Mouse (Mus musculus): ENCODE data around the gene Abcc6.
A peak's percentile ranks its signal among the peaks of the same experiment; 100 is the strongest.
"Not testable (repeated sequence)": the region's sequence is repeated elsewhere in the genome, so short reads cannot be mapped to it uniquely, and the experiment has no call there.

The Abcc6 gene

DNA sequence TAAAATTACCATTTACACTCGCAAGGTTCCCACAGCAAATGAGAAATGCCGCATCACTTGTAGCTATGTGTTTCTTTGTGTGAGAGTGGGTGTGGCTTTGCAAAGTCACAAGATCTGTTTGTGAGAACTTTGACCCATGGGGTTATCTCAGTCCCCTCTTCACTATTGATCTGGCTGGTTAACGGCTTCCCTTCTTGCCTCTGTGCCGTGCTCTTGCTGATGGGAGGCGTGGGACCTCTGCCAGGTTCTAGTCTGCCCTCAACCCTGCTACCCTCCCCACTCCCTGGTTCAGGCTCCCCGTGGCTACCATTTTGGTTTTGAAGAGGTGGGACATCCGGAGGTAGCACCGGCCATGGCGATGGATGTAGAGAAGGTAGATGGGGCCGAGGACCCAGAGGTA, 1.4 kb downstream of the Abcc6 start:
- DNase-seq (ENCODE audit: low spot score in 2 of 2), result no peak

DNA sequence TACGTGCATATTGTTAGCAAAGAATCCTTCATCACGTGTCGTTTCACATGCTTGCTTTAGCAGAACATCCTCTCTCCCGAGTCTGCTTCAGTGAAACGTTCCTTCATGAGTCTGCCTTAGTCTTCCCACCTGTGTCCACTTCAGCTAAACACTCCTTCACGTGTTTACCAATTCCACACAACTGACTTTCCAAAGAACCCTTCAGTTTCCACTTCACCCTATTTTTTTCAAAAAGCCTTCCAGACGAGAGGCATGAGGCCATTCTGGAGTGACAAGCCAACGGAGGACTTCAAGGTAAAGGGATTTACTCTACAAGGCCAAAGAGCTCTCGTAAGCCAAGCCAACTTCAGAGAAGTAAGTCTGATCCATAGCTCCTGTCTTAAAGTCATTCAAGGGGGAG, 4.7 kb downstream of the Abcc6 start:
- DNase-seq (ENCODE audit: low spot score in 2 of 2), result no peak

DNA sequence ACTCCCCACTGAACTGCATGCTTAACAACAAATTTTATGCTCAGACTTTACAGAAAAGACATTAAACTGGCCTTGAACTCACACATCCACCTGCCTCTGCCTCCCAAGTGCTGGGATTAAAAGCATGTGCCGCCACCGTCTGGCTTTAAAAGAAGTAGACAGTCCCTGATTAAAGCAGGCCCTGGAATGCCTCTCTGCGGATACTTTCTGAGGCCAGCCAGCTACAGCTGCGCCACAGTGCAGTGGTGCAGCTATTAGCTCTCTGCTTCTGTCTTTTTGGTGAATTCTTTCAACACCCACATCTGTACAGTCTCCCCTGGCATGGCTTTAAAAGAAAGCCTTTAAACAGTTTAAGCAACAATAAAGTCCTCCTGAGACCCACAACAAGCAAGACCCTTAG, 8.2 kb downstream of the Abcc6 start:
- no peak for DNase-seq (ENCODE audit: low spot score in 2 of 2)

DNA sequence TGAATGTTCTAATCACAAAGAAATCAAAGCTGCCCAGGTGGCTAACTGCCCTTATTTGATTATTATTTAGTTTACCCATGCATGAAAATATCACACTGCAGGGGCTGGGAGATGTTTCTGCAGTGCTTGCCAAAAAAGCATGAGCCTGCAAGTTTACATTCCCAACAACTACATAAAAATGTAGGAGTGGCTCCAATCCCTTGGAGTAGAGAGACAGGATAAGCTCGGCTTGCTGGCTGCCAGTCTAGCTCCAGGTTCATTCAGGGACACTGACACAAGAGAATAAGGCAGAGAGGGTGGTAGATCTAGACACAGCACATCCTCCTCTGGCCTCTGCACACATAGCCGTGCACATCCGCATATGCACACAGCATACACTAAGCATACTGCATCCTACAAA, 10.5 kb downstream of the Abcc6 start:
- DNase-seq (ENCODE audit: low spot score in 2 of 2), result no peak

DNA sequence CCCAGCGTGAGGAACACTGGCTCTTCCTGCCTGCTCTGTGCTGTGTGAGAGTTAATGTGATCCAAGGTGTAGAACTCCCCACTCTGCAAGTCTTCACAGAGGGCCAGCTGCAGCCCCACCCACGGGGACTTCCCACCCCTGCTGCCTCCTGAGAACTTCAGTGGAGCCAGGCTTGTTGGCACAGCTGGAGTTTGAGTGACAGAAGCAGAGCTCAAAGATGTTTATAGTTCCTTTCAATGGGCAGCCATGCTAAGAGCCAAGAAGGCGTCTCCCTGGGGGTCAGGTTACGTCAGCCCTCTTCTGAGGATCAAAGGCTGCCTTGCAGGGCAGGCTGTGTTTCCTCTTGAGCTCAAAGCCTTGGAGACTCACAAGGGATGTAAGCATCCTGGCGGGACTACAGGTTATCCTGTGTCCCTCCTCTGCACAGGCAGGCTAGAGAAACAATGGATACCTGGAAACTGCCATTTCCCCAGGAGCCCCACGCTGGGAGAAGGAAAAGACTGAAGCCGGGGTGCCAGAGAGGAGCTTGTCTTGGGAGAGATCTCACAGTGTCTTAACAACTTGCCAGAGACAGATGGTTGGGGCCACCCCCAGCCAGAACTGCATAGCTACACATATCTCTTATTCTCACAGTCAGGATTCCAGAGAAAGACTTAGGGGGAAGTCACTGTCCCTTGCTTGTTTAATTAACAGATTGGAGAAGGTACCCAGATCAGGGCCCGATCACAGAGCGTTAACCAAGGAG, 16.7 kb downstream of the Abcc6 start:
- DNase-seq (ENCODE audit: low spot score in 2 of 2), result no peak

DNA sequence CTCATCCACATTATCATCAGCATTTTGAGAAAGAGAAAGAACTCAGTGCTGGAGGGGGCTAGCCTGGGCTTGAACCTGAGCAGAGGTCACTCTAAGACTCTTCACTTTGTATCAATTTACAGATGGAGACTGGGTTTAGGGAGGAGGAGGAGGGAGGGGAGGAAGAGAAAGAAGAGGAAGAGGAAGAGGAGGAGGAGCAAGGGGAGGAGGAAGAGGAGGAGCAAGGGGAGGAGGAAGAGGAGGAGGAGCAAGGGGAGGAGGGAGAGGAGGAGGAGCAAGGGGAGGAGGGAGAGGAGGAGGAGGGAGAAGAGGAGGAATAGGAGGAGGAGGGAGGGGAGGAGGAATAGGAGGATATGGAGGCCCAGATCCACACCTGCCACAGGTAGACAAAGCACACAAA, 18.0 kb downstream of the Abcc6 start:
- no peak for DNase-seq (ENCODE audit: low spot score in 2 of 2)

DNA sequence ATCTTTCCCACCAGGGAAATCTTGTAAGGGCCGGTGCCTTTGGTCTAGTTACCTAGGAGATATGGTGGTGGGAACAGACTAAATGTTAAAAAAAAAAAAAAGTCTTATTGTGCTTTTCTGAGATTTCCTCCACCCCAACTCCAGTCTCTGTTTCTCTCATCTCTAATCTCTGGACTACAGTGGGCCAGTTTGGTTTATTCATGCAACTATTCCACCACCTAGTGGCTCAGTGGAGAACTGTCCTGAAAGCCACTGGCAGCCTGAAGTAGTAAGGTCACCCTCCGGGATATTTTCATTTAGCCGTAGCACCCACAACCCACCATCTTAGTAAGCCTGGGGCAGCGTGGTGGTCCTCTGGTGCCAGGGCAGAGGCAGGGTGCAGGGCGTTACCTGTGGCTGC, 20.5 kb downstream of the Abcc6 start:
- DNase-seq (ENCODE audit: low spot score in 2 of 2), result peak in 1 of 2 experiments; percentile 26

DNA sequence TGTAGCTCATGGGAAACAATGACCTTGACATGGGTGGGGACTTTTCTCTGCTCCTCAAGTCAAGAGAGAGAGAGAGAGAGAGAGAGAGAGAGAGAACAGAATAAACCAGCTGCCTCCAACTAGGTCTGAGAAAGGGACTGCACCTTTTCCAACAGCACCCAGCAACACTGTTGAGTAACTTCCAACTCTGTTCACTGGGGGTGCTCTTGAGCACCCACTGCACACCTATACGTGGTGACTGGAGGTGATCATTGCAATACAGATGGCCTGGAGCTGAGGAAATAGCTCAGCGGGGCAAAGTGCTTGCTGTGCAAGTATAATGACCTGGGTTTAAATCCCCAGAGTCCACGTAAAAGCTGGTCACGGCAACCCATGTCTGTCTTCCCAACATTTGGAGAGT, 27.4 kb downstream of the Abcc6 start:
- DNase-seq (ENCODE audit: low spot score in 2 of 2), result no peak

DNA sequence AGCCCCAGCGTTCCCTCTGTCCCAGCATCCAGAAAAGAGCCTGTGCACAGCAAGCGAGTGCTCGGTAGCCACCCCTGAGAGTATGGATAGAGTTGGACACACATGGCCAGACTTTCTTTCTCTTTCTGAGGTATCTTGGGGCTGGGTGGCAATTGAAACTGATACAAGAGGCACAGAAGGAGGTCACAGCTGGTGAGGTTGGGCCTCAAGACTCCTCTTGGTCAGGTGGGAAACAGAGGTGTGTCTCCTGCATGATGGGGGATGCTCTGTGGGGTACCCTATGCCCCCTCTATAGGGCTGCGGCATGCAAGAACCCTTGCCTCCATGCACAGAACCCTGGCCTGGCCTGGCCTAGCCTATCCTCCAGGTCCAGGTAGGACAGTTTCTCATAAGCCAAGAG, 29.5 kb downstream of the Abcc6 start:
- no peak for DNase-seq (ENCODE audit: low spot score in 2 of 2)

DNA sequence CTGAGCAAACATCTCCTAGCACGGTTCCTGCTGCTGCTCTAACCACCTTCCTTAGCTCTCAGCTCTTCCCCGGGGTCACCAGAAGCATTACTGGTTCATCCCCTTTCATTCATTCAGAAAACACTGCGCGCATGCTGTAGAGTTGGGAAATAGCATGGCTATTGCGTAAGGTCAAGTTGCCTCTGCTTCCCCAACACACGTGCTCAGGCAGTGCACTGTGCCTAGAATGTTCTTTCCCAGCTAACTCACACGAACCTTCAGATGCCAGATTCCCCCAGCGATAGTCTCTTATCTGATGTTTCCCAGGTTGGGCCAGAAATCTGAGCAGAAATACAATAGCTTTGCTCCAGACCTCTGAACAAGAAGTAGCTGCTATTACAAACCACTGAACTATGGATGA, 37.6 kb downstream of the Abcc6 start:
- no peak for DNase-seq (ENCODE audit: low spot score in 2 of 2)

DNA sequence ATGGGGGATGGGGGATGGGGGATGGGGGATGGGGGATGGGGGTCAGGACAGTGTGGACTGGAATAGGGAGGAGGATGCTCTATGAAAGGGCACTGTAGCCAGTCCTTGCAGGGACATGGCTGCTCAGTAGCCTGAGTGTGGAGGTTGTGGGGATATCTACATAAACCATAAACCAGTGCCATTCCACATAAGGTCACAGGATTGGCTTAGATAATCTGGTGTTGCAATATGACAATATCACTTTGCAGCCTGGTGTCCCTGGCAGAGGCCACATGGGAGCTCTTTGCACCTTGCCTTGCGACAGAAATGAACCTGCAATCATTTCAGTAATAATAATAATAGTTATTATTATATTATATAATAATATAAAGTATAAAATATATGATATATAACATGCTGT, 41.8 kb downstream of the Abcc6 start:
- no peak for DNase-seq (ENCODE audit: low spot score in 2 of 2)

DNA sequence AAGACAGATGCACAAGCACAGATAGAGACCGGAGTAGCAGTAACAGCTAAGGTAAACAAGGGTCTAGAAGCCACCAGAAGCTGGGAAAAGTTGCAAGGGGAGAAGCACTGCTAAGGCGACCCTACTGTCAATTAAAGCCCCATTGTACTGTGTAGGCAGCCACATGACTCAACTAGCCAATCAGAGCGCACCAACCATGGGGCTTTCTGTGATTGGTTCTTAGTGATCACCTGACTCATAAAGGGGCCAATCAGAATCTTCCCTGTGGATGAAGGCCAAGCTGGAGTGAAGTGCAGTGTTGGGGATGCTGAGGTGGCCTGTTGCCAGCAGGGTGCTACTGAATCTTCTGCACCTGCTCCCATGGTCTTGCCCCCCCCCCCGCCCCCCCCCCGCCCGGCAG, 43.2 kb downstream of the Abcc6 start:
- DNase-seq (ENCODE audit: low spot score in 2 of 2), result no peak

DNA sequence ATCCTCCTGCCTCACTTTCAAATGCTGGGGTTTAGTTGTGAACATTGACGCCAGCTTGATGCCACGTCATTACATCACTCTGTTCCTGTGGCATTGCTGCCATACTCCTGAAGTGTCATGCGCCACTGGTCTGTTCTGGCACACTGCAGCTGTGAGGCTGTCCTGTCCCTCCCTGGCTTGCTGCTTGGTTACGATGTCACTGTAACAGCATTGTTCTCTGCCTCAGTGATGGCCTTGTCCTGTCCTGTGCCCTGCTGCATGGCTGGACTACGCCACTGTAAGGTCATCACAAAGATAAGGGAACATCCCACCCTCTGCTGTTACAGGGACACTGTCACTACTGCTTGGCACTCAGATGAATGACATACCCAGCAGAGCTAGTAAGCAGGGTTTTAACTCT, 48.5 kb downstream of the Abcc6 start:
- DNase-seq (ENCODE audit: low spot score in 2 of 2), result no peak

DNA sequence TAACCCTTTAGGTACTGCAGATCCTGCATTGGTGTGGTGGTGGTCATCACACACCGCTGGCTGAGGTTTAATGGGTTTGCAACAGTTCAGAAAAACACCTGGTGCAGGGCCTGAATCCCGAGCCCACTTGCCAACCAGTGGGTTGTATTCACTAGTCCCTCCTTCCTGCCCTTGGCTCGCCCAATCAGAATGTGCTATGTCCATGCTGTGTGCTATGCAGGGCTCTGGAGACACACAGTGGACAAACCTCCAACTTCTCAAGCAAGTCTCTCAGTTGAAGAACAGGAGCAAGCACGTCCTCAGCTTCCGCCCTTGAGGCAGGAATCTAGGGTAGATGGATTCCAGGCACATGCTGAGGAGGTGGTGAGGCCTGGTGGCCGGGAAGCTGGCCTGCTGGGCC, 55.6 kb downstream of the Abcc6 start:
- DNase-seq (ENCODE audit: low spot score in 2 of 2), result no peak

DNA sequence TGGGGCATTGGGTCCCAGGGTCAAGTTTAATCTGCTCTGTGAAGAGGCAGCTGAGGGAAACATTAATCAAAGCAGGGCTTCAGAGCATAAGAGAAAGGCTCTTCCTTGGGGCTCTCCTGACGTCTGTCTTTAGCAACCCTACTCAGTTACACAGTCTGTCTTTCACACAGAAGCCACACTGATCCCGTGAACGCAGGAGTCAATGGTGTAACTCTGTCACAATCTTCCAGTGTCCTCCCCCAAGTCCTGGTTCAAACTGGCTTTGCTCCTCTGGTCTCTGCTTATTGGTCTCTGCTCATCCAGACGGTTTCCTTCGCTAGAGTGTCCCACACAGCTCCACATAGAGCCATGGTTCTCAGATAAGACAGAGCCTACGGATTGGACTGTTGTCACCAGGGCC, 56.0 kb downstream of the Abcc6 start:
- no peak for DNase-seq (ENCODE audit: low spot score in 2 of 2)

DNA sequence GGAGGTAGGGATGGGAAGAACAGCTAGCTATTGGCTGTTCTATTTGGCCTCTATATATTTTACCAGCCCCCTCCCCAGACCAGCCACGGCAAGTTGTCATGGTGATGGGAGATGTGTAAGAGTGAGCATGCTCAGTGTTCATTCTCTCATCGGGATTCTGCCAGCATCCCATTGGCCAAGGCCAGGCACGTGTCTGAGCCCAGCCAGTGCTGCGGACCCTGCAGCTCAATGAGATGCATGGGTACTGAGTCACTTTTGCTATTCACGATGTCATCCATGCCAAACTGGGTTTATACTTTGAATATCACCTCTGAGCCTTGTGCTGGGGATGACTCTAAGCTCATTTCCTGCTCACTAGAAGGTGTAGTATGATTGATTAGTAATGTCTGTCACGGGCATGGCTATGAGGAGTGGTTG, 56.8 kb downstream of the Abcc6 start:
- DNase-seq (ENCODE audit: low spot score in 2 of 2), result no peak

DNA sequence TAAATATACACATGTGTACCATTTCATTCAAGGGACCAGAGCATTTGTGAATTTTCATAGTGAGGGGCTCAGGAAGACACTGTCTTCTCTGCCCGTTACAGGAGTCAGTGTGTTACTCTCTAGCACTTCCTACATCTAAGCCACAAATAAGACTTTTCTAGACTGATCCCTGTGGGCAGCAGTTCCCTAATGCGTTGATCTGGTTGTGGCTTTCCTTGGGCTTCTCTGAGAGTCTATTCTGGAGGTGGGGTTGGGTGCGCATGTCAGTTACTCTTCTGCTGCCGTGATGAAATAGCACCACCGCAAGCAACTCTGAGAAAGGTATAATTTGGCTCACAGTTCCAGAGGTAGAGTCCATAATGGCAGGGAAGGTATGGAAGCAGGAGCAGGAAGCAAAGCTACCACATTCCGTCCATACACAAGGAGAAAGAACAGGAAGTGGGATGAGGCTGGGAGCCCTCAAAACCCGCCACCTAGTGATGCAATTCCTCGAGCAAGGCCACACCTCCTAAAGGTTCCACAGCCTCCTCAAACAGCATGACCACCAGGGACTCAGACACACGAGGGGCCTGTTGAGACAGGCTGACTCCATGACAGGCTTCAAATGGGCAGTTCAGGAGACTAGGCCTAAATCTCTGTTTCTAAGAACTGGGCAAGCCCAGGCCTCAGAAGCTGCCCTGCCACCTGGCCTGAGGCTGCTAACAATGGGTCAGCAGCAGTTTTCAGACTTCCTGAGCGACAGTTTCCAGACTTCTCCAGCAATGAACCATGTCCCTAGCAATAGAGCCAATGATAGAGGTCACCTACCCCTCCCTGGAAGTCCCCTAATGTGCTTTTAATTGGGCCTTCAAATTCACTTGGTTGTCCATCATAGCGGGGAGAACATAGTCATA, 58.0 kb downstream of the Abcc6 start:
- DNase-seq (ENCODE audit: low spot score in 2 of 2), result no peak

DNA sequence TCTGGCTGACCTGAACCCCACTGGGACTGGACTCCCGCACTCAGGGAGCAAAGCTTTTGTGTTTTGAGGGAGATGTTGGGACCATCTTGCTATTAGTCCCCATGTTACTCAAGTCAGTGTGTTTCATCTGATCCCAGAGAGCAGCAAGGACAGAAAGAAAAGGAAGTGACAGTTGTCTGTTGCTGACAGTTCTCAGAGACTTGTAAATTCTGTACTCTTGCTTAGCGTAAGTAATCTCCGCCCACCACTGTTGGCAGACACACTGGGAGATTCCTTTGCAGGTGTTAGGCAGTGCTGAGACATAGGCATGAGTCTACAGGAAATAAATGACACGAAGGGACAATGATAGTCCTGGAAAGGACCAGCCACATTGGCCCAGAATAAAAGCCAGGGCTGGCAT, 73.5 kb downstream of the Abcc6 start:
- no peak for DNase-seq (ENCODE audit: low spot score in 2 of 2)

DNA sequence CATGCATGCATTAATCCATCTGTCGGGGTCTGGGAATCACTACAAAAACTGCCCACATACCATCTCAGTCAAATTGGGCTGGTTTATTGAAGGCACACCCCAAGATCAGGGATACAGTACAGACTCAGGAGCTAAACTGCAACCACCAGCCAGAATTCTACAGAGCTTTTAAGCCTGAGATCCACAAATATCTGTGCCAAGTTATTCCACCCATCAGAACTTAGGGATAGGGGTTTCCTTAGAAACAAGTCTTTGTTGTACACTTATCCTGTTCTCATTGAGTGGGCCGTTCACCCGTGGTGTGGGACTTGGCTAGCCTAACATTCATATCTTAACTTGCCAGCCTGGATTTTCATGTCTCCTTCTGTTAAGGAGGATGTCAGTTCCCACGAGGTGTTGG, 81.0 kb downstream of the Abcc6 start:
- DNase-seq (ENCODE audit: low spot score in 2 of 2), result no peak

DNA sequence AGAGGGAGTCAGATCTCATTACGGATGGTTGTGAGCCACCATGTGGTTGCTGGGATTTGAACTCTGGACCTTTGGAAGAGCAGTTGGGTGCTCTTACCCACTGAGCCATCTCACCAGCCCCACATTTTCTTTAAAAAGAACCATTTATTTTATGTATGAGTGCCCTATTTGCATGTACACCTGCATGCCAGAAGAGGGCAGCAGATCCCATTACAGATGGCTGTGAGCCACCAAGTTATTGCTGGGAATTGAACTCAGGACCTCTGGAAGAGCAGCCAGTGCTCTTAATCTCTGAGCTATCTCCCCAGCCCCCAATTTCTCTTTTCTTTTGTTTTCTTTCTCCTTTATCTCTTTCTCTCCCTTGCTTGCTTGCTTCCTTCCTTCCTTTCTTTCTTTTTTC, 86.8 kb downstream of the Abcc6 start:
- DNase-seq (ENCODE audit: low spot score in 2 of 2), result not testable (repeated sequence)

DNA sequence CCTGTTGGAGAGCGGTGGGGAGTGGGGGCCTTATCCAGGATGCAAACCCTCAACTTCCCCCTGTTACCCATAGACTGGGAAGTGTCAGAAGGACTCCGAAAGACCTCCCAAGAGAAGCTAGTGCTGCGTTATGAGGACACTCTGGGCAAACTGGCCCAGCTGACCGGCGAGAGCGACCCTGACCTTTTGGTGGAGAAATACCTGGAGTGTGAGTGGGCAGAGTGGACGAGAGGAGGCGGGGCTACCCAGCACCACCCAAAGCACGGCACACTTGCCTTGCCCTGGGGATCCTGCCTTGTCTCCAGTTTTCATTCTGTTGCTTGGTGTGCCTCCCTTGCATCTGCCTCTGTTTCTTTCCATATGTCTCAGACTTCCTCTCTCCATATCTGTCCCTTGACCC, 88.1 kb downstream of the Abcc6 start:
- no peak for DNase-seq (ENCODE audit: low spot score in 2 of 2)

DNA sequence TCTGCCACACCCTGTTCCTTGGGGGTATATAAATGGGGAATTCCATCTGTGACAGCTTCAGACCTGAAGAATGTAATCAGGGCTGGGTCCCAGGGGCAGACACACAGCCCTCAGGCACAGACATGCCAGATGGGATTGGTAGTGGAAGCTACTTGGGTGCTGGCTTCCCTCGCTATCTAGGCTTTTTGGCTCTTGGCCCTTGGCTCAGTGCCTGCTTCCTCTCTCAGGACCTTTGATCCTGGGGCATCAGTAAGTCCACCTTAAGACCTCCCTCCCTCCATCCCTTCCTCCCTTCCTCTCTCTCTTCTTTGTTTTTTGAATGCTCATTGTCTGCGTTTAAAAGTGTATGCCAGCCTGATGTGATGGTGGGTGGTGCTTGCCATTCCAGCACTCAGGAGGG, 90.3 kb downstream of the Abcc6 start:
- DNase-seq (ENCODE audit: low spot score in 2 of 2), result no peak

DNA sequence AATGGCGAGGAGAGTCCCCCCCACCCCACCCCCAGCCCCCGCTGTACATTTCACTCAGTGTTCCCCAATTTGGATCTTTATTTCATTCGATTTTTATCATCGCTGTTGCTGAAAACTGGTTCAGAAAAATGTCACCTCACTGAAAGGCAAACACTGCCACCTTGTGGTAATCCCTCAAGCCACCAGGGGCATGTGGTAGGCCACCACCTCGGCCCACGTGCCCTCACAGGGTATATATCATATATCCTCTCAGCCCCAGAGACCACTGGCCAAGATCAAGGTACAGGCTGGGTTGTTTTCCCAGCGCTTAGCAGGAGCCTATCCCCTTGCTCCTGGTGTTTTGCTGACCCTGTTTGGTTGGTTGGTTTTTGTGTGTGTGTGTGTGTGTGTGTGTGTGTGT, 95.0 kb downstream of the Abcc6 start:
- DNase-seq (ENCODE audit: low spot score in 2 of 2), result peak; percentile 63 to 85
